Mouse (Mus musculus) splenic B cell, adult 2 months (primary cell): Measurements from ENCODE around the gene Ripply2.

Source experiments
- DNase-seq: peaks from one replicate; pipeline ENCODE4 v3.0.0-alpha.2; 2011; ENCODE audit warnings: low read depth, low spot score
- H3K27me3 ChIP-seq: 2 replicates; pipeline ENCODE4 v1.6.1; 2012; ENCODE audit warnings: mild to moderate bottlenecking, low read length, moderate library complexity, mixed read lengths; ENCODE audit not compliant: control insufficient read depth, poor library complexity, insufficient read depth, severe bottlenecking
- H3K36me3 ChIP-seq: 2 replicates; pipeline ENCODE4 v1.6.1; 2012; ENCODE audit warnings: mild to moderate bottlenecking, low read length, moderate library complexity, mixed read lengths; ENCODE audit not compliant: control insufficient read depth, poor library complexity, insufficient read depth, severe bottlenecking

Gene Ripply2

DNA sequence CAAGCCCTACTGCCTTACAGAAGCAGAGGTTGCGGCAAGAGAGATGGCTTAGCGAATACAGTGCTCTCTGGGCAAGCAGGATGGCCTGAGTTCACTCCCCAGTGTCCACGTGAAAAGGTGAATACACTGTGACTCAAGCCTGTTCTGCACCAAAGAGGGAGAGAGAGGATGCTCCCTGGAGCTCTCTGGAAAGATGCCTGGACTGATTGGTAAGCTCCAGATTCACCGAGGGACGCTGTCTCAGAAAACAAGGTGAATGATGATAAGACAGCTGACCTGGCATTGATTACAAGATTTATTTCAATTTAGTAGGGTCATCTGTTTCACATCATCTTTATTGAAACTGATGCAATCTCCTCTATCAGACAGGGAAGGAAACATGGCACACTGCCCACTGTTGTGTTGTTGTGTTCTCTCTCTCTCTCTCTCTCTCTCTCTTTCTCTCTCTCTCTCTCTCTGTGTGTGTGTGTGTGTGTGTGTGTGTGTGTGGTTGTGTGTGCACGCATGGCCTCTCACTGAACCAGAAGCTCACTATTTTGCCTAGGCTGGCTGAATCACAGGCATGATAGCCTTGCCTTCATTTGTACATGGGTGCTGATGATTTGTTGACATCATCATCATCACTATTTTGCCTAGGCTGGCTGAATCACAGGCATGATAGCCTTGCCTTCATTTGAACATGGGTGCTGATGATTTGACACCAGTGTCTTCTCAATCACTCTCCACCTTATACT, 10.5 kb upstream of the Ripply2 start:
- Histone ChIP-seq H3K36me3 (no peaks in the 10 kb centered on the region), H3K27me3 (no peaks in the 10 kb centered on the region)
- DNase-seq = no peak

DNA sequence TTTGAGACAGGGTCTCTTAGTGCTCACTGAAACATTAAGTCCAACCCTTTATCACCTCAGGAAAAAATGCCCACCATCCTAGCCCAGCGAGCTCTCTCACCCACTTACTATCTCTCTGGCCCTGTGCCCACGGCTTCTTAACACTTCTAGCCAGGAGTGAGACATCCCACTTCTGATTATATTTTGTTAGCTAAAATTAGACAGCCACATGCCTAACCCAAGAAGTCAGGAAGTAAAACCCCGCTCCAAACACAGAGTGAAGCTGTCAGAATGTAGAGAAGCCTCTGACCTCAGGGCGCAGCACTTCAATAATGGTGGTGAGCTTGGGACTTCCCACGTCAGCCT, 9.9 kb upstream of the Ripply2 start:
- Histone ChIP-seq H3K36me3 (no peaks in the 10 kb centered on the region), H3K27me3 (no peaks in the 10 kb centered on the region)
- DNase-seq = no peak

DNA sequence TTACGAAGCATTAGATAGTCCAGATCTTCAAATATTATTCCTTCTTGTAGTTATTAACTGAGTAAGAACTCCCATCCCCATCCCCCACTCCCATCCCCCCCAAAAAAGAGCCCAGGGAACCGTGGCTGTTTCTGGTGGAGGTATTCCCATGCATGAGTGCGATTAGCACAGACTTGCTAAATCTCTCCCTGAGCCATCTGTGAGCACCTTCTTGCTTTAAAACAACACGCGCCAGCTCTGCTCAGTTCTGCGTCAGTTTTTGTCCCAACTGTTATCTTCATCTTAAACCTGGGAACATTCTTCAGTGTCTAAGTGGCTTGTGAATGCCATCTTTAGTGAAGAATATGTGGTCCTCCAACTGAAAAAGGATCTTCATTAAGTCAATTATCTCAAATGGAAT, 6.8 kb upstream of the Ripply2 start:
- no peak for DNase-seq
- Histone ChIP-seq H3K36me3 (no peaks in the 10 kb centered on the region), H3K27me3 (no peaks in the 10 kb centered on the region)

DNA sequence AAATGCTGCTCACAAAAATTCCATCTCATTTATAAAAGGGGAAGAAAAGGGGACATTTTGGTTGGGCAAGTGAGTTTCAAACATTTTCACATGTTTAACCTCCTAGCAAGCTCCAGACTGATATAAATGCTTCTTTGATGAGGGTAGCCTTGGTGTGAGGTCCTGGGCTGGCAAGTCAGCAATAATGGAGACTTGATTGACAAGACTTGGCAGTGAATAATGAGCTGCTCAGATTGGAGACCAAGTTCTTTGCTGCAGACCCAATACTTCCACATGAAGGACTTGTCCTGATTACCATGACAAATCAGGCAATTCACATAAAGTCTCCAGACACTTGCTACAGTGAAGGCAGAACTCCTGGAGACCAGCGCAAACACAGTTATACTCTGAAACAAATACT, 6.4 kb upstream of the Ripply2 start:
- Histone ChIP-seq H3K27me3 (no peaks in the 10 kb centered on the region), H3K36me3 (no peaks in the 10 kb centered on the region)
- DNase-seq = no peak

DNA sequence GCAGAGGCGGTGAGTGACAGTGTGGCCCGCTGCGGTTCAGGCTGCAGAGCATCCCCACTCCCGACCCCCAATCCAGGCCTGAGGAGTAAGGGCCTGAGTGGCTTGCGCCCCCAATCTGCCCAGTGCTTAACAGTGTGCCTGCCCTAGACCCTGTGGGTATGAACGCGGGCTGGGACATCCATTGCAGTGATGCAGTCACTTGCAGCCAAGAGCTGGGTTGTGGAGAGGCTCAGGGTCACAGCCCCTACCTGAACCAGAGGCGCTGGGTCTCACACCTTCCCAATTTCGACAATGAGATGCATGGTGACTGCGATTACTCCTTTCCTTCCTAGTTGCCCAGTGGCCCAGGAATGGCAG, 579 bp downstream of the Ripply2 start:
- no peaks in the 10 kb centered on the region for H3K27me3 ChIP-seq
- DNase-seq = no peak
- H3K36me3 ChIP-seq = no peaks in the 10 kb centered on the region

DNA sequence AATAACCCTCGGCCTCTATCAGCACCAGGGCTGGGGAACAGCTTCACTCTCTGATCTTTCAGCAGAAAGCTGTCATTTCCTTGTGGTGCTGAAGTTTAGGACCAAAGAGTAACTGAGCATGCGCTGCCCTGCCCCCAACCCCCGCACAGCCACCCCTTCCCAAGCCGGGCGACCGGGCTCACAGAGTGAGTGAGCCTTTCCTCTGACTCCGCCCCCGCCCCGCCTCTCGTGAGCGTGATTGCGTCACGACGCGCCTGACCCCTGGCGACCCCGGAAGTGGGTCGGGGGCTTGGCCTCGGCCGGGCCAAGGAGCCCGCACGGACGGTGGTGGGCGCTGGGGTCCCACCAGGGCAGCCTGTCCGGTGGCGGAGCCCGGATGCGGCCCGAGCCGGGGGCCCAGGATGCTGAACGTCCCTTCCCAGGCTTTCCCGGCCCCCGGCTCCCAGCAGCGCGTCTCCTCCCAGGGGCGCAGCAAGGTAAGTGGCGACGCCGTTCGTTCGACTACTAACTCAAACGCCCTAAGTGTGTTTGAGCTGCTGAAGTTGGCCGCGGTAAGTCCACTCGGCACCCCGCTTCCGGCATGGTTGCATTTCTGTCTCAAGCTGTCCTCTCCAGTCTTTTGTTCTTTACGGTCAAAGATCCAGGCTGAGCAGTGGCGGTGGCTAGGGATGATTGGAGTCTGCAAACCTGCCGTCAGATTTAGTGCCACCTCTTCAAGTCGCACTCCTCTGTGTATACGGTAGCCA, 6.6 kb downstream of the Ripply2 start, which contains the start of gene Cyb5r4:
Gene Cyb5r4, plus strand, starts transcription at position 237 of the 746 bp plus-strand sequence.
- peak; percentile 98 for DNase-seq
- H3K27me3 ChIP-seq = no peaks in the 10 kb centered on the region
- H3K36me3 ChIP-seq = no peaks in the 10 kb centered on the region

DNA sequence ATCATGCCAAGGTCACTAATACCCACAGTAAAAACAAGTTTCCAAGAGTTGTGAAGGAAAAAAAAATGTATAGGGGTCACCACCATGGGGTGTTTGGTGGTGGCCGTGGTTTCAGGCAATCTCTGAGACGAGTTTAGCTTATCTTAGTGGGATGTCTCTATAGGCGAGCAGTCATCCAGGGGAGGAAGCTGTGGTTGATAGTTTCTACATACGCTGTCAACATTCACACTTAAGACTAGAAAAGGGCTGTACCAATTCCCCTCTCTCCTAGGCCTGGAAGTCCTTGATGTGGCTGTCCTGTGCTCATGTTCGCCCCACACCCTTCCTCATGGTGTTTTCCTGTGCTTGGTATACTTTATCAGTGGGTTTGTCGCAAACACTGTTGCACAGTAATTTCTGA, 10.4 kb downstream of the Ripply2 start:
- Histone ChIP-seq H3K36me3 (peaks cover 2% of the 10 kb centered on the region; the same call in 1 of the 2 replicates), H3K27me3 (no peaks in the 10 kb centered on the region)
- DNase-seq = peak; percentile 2

DNA sequence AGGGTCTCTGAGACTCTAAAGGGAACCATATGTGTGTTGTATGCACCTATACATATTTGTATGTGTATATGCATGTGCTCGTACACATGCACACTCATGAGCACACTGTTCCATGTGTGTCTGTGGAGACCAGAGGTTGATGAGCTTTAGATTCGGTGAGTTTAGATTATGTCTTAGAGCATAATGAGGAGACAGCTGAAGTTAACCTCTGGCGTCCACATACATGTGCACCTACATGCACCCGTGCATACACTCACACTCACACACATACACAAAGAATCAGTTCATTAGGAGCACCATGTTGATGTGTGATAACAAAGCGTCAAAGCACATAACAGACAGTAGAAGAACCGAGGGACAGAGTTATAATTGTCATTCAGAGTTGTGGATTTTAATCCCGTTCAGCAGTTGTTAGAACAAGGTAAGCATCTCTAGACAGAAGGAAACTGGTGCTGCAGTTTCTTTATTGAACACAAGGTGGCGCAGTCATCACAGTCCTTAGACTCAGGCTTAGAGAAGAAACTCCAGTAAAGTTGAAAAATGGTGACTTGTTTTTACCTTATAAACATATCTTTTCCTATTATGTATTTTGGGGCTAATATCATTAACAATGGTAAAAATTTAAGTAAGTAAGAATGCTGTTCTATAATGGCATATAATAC, 12.2 kb downstream of the Ripply2 start:
- peak; percentile 82 for DNase-seq
- H3K36me3 ChIP-seq = peaks cover 2% of the 10 kb centered on the region; the same call in 1 of the 2 replicates
- H3K27me3 ChIP-seq = no peaks in the 10 kb centered on the region

DNA sequence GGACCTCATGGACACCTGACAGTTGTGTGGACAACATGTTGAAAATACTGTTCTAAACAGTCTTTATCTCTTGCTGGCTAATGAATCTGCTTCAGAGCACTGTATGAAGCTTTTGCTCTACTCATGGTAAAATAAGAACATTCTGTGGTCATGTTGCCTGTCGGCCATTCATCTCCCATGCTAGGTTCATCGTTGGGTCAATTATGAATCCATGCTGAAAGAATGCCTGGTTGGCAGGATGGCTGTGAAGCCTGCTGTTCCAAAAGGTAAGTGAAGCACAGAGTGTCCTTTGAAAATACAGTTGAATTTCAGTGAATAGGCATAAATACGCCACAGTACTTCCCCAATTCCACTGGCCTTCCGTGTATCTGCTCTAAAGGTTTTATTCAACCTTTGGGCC, 16.9 kb downstream of the Ripply2 start:
- H3K27me3 ChIP-seq = no peaks in the 10 kb centered on the region
- peaks cover 2% of the 10 kb centered on the region; the same call in 1 of the 2 replicates for H3K36me3 ChIP-seq
- no peak for DNase-seq

DNA sequence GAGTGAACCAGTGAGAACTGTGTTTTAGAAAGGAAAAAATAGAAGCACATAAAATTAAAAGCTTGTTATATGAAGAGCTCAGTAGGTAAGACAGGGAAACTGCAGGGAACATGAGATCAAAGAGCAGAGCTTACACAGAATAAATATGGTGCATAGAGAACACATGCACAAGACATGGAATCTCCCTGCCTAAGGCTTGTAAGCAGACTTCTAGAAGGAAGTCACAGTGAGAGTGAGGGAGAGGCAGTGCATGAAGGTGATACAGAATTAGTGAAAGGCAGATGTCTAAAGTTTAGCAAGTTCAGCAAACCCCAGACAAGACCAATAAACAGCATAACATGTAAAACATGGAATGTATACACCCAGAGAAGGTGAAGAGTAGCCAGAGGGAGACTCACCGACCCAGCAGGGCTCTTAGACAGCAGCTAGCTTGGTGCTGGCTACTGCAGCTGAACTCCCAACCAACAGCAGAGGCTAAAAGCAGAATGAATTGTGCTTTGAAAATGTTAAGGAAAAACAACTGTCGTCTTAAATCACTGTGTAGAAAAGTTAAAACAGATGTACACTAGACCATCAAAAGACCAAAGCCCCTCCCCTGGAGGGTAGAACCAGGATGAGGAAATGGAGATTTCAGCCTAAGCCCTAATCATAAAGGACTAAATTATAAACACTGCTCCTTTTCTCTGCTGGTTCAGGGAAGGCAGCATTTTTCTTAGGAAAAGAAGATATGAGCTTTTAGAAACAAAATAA, 19.7 kb downstream of the Ripply2 start:
- no peaks in the 10 kb centered on the region for H3K27me3 ChIP-seq
- H3K36me3 ChIP-seq = peaks cover 2% of the 10 kb centered on the region; the same call in 1 of the 2 replicates
- DNase-seq = no peak

DNA sequence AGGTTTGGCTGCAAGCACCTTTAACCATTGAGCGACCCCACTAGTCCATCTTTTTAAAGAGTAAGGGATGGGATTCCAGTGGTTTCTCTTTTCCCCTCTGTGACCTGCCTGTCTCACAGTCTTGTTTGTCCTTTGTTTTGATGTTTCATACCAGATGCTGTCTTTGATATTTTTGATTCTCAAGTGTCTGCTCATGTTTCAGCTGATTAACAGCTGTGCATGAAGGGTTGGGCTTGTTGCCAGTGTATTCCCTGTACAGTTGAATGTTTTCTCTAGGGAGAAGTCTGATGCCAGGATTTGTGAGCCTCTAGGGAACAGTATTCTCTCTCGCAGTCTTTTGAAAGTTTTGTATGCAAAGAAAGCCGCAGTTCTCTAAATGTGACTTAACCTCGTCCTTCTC, 34.1 kb downstream of the Ripply2 start:
- DNase-seq = no peak
- Histone ChIP-seq H3K36me3 (peaks cover 8% of the 10 kb centered on the region; the same call in 1 of the 2 replicates), H3K27me3 (no peaks in the 10 kb centered on the region)

DNA sequence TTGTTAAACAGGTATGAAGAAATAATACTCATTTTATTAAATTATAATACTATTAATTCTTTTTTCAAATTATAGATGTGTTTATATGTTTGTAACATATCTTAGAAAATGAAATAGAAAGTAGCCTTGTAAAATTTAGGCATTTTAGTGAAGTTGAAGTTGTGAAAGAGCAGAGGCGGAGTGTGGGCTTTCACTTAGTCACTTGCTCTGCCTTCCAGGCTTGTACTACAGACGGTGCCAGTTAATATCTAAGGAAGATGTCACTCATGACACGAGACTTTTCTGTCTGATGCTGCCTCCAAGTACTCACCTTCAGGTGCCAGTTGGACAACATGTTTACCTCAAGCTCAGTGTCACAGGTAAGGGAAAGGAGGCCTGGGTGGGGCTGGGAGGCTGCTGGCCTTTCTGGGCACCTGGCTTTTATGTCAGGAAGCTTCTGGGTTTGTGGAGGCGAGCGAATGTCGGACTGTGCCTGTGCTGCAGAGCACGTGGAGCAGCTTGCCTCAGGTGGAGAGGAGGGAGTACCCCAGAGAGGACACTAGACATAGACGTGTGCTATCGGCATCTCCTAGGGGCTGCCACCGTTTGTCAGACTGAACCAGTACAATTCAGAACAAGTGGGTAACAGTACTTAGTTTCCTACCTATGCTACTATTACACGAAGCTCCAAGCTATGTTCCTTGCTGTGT, 40.4 kb downstream of the Ripply2 start:
- no peaks in the 10 kb centered on the region for H3K27me3 ChIP-seq
- H3K36me3 ChIP-seq = peaks cover 12% of the 10 kb centered on the region; the same call in 1 of the 2 replicates
- DNase-seq = no peak

DNA sequence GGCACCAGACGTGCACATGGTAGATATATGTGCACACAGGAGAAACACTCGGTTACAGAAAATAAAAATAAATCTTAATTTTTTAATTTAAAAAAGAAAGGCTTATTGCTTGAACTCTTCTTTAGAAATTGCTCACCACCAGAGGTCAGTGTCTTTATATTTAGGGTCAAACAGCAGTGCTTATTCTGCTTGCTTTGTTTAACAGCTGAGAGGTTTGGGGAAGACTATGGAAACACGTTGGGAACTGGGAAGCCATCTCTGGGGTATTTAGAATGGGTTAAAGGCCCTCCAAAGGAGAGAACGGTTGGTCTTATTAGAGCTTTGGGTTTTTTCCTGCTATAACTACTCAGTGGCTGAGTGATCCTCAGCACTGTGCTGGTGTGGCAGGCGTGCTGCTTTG, 47.0 kb downstream of the Ripply2 start:
- H3K27me3 ChIP-seq = no peaks in the 10 kb centered on the region
- H3K36me3 ChIP-seq = peaks cover 12% of the 10 kb centered on the region; the same call in 1 of the 2 replicates
- DNase-seq = peak; percentile 18

DNA sequence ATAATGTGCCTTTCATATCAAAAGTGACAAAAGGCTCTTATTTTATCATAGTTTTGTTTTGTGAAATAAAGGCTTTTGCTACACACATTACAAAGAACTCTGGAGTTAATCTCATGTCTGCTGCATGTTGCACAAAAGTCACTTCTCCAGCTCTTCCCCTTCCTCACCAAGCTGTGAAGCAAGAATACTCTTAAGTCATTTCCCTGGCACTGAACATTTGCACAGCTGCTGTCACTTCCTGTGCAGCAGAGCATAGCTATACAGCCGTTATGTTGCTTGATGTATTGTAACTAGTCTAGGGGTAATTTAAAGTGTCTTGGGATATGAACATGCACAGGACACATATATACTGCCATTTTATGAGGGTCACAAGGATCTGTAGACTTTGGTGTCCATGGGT, 52.8 kb downstream of the Ripply2 start:
- Histone ChIP-seq H3K27me3 (no peaks in the 10 kb centered on the region), H3K36me3 (peaks cover 13% of the 10 kb centered on the region; the same call in 1 of the 2 replicates)
- DNase-seq = peak; percentile 10
